In the genomic region with DNA sequence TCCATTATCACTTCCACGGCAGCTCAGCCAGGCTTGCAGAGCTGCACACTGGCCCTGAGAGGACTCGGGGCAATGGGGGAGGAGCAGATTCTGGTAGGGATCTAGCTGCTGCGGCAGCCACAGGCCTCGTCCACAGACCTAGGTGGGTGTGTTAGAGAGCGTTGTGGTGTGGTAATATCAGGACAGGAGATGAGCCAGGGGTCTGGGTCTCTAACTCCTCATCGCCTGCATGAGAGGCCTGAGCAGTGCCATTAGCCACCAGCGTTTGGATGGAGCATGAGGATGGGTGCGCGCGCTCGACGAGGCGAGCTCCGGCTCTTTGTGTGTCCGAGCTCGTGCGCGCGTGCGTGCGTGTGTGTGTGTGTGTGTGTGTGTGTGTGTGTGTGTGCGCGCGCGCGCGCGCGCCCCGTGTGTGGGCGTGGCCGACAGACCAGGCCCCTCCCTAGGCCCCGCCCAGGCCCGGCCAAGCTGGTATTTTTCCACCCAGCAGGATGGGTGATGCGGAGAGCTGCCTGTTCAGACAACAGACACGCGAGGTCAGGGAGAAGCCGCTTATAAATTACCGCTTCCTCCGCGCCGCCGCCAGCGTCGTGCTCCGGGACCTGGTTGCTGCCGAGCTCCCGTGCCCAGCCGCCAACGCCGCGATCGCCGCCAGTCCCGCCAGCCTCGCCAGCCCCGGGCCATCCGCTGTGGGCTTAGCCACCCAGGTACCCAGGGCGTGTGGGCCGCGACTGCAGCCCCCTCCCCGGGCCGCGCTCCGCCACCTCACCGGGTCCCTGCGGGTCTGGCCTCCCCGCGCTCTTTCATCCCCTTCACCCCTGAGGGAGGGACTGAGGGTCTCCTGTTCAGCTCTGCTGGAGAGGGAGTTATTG, we compare ENCODE assay signal across 8 mouse cellular contexts. TPM values are rescaled to one million over a fixed set of nuclear protein-coding genes. Genes with fewer than 3 reads are reported as not detected.
DNase-seq lines count a peak whose midpoint lies in the region; ATAC-seq and TF ChIP-seq lines count a peak whose summit lies in the region.

A gene (plus strand): TSS at position 452 of the 872 bp plus-strand sequence.

- H3K9me3 ChIP-seq in ES-E14 (ENCODE audit: control insufficient read depth, insufficient read depth, low read depth, low read length) = no peaks in the 10 kb centered on the region
- H3K9me3 ChIP-seq in forebrain, postnatal 0 days (ENCODE audit: low read length) = no peaks in the 10 kb centered on the region
- no peaks in the 10 kb centered on the region for H3K9me3 ChIP-seq in lung, embryonic 15.5 days

- H3K36me3 ChIP-seq in ES-E14 (ENCODE audit: control insufficient read depth, insufficient read depth, low read length, poor library complexity, severe bottlenecking) = no peaks in the 10 kb centered on the region
- H3K36me3 ChIP-seq in forebrain, postnatal 0 days (ENCODE audit: insufficient read depth) = no peaks in the 10 kb centered on the region
- no peaks in the 10 kb centered on the region for H3K36me3 ChIP-seq in lung, embryonic 15.5 days

- no peak for TF ChIP-seq CTCF in forebrain, postnatal 0 days (IDR thresholded peaks at IDR 0.05; ENCODE audit: low read depth)

- H3K9ac ChIP-seq in ES-E14 (ENCODE audit: insufficient read depth, low read depth, low read length, poor library complexity, severe bottlenecking) = peak within 1 kb of the TSS; percentile 90
- peak within 1 kb of the TSS; percentile 97 for H3K9ac ChIP-seq in forebrain, postnatal 0 days
- peak within 1 kb of the TSS; percentile 90 for H3K9ac ChIP-seq in lung, embryonic 15.5 days

- peak within 1 kb of the TSS; percentile 54 for H3K4me2 ChIP-seq in forebrain, postnatal 0 days (ENCODE audit: low read depth)
- H3K4me2 ChIP-seq in lung, embryonic 15.5 days = peak within 1 kb of the TSS; percentile 96

- peak; percentile 89 for ATAC-seq in forebrain, postnatal 0 days
- ATAC-seq in lung, embryonic 15.5 days (ENCODE audit: borderline replicate concordance, extremely low read depth, low FRiP score, low TSS enrichment) = peak; percentile 88

- in situ Hi-C loops in ES-E14 (cut with MboI; ENCODE audit: low sequenced_read_pairs in 2 of 2, unreplicated experiment in 2 of 2) = no loop called here

- under 1% methylated on average over 54 of the region's 69 CpGs for WGBS in forebrain, postnatal 0 days
- under 1% methylated on average over 52 of the region's 69 CpGs for WGBS in lung, embryonic 15.5 days

- peak within 1 kb of the TSS; percentile 88 to 94 for H3K4me3 ChIP-seq in ES-E14 (ENCODE audit: insufficient read depth in 1 of 2, low read depth in 1 of 2, low read length in 2 of 2, poor library complexity in 1 of 2, severe bottlenecking in 1 of 2)
- peak within 1 kb of the TSS; percentile 98 for H3K4me3 ChIP-seq in forebrain, postnatal 0 days (ENCODE audit: low read depth, low read length)
- peak within 1 kb of the TSS; percentile 92 for H3K4me3 ChIP-seq in lung, embryonic 15.5 days

- H3K4me1 ChIP-seq in ES-E14 (ENCODE audit: control insufficient read depth in 2 of 2, insufficient read depth in 2 of 2, low read length in 2 of 2, poor library complexity in 1 of 2) = peaks cover 20 to 35% of the 10 kb centered on the region in 2 experiments
- H3K4me1 ChIP-seq in forebrain, postnatal 0 days (ENCODE audit: insufficient read depth) = peaks cover 29% of the 10 kb centered on the region
- peaks cover 55% of the 10 kb centered on the region for H3K4me1 ChIP-seq in lung, embryonic 15.5 days

- peak; percentile 66 for DNase-seq in ES-E14 (ENCODE audit: low read depth, low spot score)
- peak; percentile 90 to 95 for DNase-seq in cerebellum, adult 18-20 months
- DNase-seq in forebrain, postnatal 0 days = peak; percentile 98
- peak; percentile 91 for DNase-seq in heart, postnatal 4 days
- DNase-seq in layer of hippocampus, adult 8-10 months (ENCODE audit: low spot score in 2 of 2) = peak; percentile 92 to 93
- DNase-seq in ovary, adult 18-20 months (ENCODE audit: low spot score) = peak; percentile 88
- DNase-seq in thymus, postnatal 0 days (ENCODE audit: low spot score) = peak; percentile 89

- peak within 1 kb of the TSS; percentile 71 for H3K27ac ChIP-seq in ES-E14 (ENCODE audit: insufficient read depth, low read depth, low read length, poor library complexity, severe bottlenecking)
- peak within 1 kb of the TSS; percentile 98 for H3K27ac ChIP-seq in forebrain, postnatal 0 days (ENCODE audit: low read depth, low read length)
- H3K27ac ChIP-seq in lung, embryonic 15.5 days = peak within 1 kb of the TSS; percentile 86

- no peaks in the 10 kb centered on the region for H3K27me3 ChIP-seq in forebrain, postnatal 0 days (ENCODE audit: insufficient read depth, low read length)
- H3K27me3 ChIP-seq in lung, embryonic 15.5 days = no peaks in the 10 kb centered on the region

TF ChIP-seq in ES-E14, 5 proteins besides CTCF, POLR2A, EP300 and RAD21:
- peak; percentile 25; the same call in 1 of the 2 replicates for TF ChIP-seq HCFC1 (IDR thresholded peaks at IDR 0.05; ENCODE audit: borderline replicate concordance, insufficient read depth, low read length)
- no peak for TF ChIP-seq ZNF384 (IDR thresholded peaks at IDR 0.05; ENCODE audit: low read depth, low read length)
- TF ChIP-seq ZC3H11A (IDR thresholded peaks at IDR 0.05; ENCODE audit: borderline replicate concordance, low read depth, low read length) = no peak
- no peak for TF ChIP-seq MAFK (IDR thresholded peaks at IDR 0.05; ENCODE audit: insufficient read depth, low read depth, low read length)
- TF ChIP-seq CHD2 (IDR thresholded peaks at IDR 0.05; ENCODE audit: low read depth, low read length) = no peak

RNA-seq across cellular contexts. Expression of the gene that starts here (rescaled TPM):
- total RNA-seq in ES-E14 (2012; rRNA removed) = 150 and 231 TPM in 2 replicates
- total RNA-seq in forebrain, postnatal 0 days (2014; rRNA removed) = 72.2 and 101 TPM in 2 replicates
- polyA plus RNA-seq in forebrain, postnatal 0 days (2015; fragmentation: Nextera tagmentation; extraction: Ambion mirVana) = 89.5 and 139 TPM in 2 replicates
- total RNA-seq in heart, postnatal 4 days (2021) = 100 to 1,000 TPM; 142 to 158 TPM
- 100 to 1,000 TPM; 142 to 166 (median 152) TPM for total RNA-seq in layer of hippocampus, adult 8-10 months (2022)
- 47.1 and 48.4 TPM in 2 replicates for polyA plus RNA-seq in lung, embryonic 15.5 days (2015; fragmentation: Nextera tagmentation; extraction: Ambion mirVana)
- polyA plus RNA-seq in thymus, postnatal 0 days (2015; fragmentation: Nextera tagmentation; extraction: Ambion mirVana) = 43.0 and 63.3 TPM in 2 replicates

Comparison
In these comparisons a context has a peak if more than half of its experiments do, and no peak if none do; other contexts are left out.
1. Peak in every context shown above with its lines: DNase-seq, ATAC-seq, H3K4me3 ChIP-seq and H3K27ac ChIP-seq.